Mouse (Mus musculus): ENCODE data around the gene Ticrr. TPM values are rescaled to one million over a fixed set of nuclear protein-coding genes. Genes with fewer than 3 reads are reported as not detected.

Gene Ticrr
- polyA plus RNA-seq, 1 experiment from 2014 or later, result 0.98 TPM

DNA sequence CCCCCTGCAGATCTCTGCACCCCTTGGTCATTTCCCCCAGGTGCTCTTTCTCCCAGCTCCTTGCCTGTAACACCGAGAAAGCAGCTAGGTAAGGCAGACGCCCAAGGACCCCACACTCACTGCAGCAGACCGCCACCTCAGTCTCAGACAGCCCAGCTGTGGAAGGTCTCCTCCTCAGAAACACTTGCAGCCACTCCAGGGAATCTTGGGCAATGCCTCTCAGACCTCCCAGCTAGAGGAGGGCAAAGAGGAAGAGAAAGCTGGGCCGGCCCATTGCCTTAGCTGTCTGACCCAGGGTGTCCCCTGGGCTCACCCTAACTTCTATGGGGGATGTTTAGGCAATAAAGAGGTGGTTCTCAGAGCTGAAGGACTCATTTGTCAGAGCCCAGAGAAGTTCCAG, 72.6 kb downstream of the Ticrr start, which contains the start of gene Plin1:
Gene Plin1 (minus strand): TSS at position 282 of the 400 bp plus-strand sequence.
- Histone ChIP-seq H3K36me3 (ENCODE audit: control insufficient read depth, insufficient read depth, low read length) (no peaks in the 10 kb centered on the region), H3K4me2 (ENCODE audit: low read depth, low read length) (no peak within 1 kb of the TSS), H3K27me3 (ENCODE audit: control insufficient read depth, insufficient read depth, low read length) (no peaks in the 10 kb centered on the region), H3K9me3 (ENCODE audit: control insufficient read depth, low read length) (no peaks in the 10 kb centered on the region), H3K4me3 (ENCODE audit: low read depth, low read length) (no peak within 1 kb of the TSS), H3K9ac (replicated peaks; ENCODE audit: low read depth, low read length) (no peak within 1 kb of the TSS), H3K4me1 (ENCODE audit: control insufficient read depth, insufficient read depth, low read length) (no peaks in the 10 kb centered on the region), H3K27ac (ENCODE audit: low read depth, low read length) (no peak within 1 kb of the TSS)
- 59% methylated on average over 4 of the region's 4 CpGs for WGBS
- no peak for ATAC-seq (ENCODE audit: low read depth)

DNA sequence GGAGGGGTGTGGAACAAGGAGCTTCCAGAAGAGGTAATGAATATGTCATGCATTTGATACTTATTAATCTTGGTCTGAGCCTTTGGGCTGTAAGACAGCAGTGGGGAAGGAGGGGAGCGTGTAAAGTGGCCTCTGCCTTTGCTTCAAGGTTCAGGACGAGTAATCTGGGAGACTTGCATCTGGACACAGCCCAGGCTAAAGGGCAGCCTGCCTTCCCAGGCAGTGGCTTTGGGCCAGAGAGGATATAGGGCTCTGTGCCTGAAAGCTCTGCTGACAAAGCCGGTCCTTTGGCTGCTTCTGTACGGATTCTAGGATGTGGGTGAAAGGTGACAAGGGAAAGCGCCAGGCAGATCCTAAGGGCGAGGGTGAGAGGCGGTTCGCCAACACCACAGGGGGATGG, 74.6 kb downstream of the Ticrr start:
- Histone ChIP-seq H3K4me3 (ENCODE audit: low read depth, low read length) (no peak overlapping the region), H3K4me2 (ENCODE audit: low read depth, low read length) (no peak overlapping the region), H3K4me1 (ENCODE audit: control insufficient read depth, insufficient read depth, low read length) (no peaks in the 10 kb centered on the region), H3K36me3 (ENCODE audit: control insufficient read depth, insufficient read depth, low read length) (no peaks in the 10 kb centered on the region), H3K9me3 (ENCODE audit: control insufficient read depth, low read length) (no peaks in the 10 kb centered on the region), H3K27me3 (ENCODE audit: control insufficient read depth, insufficient read depth, low read length) (no peaks in the 10 kb centered on the region), H3K9ac (replicated peaks; ENCODE audit: low read depth, low read length) (no peak overlapping the region), H3K27ac (ENCODE audit: low read depth, low read length) (no peak overlapping the region)
- no peak for ATAC-seq (ENCODE audit: low read depth)
- 84% methylated on average over 8 of the region's 8 CpGs for WGBS

DNA sequence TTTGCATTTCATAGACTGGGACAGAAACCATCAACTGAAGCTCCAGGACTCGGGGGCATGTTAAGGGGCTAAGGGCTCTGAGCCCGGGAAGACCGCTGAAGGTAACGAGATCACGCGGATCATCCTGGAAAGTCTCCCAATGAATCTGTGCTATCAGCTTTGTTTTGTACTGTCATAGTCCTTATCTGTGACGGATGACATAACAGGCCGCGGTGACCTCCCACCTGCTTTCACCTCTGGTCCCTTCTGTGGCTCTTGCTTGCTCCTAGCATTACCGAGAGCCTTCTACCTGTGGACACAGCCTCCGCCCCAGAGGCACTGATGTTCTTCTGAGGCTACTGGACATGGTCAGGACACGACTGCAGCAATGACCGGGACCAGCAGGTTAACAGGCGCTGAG, 76.5 kb downstream of the Ticrr start:
- WGBS, result 94% methylated on average over 14 of the region's 14 CpGs
- Histone ChIP-seq H3K36me3 (ENCODE audit: control insufficient read depth, insufficient read depth, low read length) (no peaks in the 10 kb centered on the region), H3K4me3 (ENCODE audit: low read depth, low read length) (no peak overlapping the region), H3K9me3 (ENCODE audit: control insufficient read depth, low read length) (no peaks in the 10 kb centered on the region), H3K4me2 (ENCODE audit: low read depth, low read length) (no peak overlapping the region), H3K9ac (replicated peaks; ENCODE audit: low read depth, low read length) (no peak overlapping the region), H3K4me1 (ENCODE audit: control insufficient read depth, insufficient read depth, low read length) (no peaks in the 10 kb centered on the region), H3K27ac (ENCODE audit: low read depth, low read length) (no peak overlapping the region), H3K27me3 (ENCODE audit: control insufficient read depth, insufficient read depth, low read length) (no peaks in the 10 kb centered on the region)
- ATAC-seq (ENCODE audit: low read depth), result no peak

DNA sequence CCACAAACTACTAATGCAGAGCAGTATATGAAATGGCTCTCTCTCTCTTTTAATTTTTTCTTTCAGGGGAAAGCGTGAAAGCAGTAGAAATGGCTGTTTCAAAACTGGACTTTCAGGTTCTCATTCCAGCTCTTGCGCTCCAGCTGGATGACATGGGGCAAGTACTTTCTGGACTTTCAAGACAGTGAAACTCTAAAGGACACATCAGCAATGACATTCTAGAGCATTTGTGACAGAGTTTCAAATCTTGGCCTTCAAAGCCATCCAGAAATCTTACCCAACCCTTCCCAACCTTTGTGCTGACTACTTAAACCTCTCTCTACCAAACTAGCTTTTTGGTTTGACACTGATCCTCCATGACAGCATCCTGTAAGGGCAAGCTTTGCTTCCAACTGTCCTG, 78.9 kb downstream of the Ticrr start:
- Histone ChIP-seq H3K4me1 (ENCODE audit: control insufficient read depth, insufficient read depth, low read length) (peaks cover 6% of the 10 kb centered on the region; the same call in 1 of the 2 replicates), H3K27me3 (ENCODE audit: control insufficient read depth, insufficient read depth, low read length) (no peaks in the 10 kb centered on the region), H3K9ac (replicated peaks; ENCODE audit: low read depth, low read length) (no peak overlapping the region), H3K27ac (ENCODE audit: low read depth, low read length) (no peak overlapping the region), H3K4me3 (ENCODE audit: low read depth, low read length) (no peak overlapping the region), H3K4me2 (ENCODE audit: low read depth, low read length) (no peak overlapping the region), H3K36me3 (ENCODE audit: control insufficient read depth, insufficient read depth, low read length) (no peaks in the 10 kb centered on the region), H3K9me3 (ENCODE audit: control insufficient read depth, low read length) (no peaks in the 10 kb centered on the region)
- WGBS, result 97% methylated on average over 2 of the region's 2 CpGs
- no peak for ATAC-seq (ENCODE audit: low read depth)

DNA sequence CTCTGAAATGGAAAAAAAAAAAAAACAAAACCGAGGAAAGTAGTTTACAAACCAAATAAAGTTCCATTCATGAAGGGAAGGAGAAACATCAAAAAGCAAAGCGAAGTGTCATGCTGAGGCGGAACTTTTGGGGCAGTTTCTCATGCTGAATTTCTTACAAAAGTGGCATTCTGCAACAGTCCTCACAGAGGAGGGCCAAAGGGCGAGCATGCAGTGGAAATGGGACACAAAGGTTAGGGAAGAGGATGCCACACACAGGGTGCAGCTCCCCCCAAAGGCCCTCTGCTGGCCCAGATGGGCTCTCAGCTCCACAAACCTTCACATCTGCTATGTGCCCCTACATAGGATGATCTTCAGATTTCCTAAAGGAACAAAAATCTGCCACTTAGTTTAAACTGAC, 80.3 kb downstream of the Ticrr start:
- Histone ChIP-seq H3K9ac (replicated peaks; ENCODE audit: low read depth, low read length) (no peak overlapping the region), H3K4me2 (ENCODE audit: low read depth, low read length) (no peak overlapping the region), H3K27me3 (ENCODE audit: control insufficient read depth, insufficient read depth, low read length) (no peaks in the 10 kb centered on the region), H3K4me3 (ENCODE audit: low read depth, low read length) (no peak overlapping the region), H3K27ac (ENCODE audit: low read depth, low read length) (no peak overlapping the region), H3K4me1 (ENCODE audit: control insufficient read depth, insufficient read depth, low read length) (peaks cover 6% of the 10 kb centered on the region; the same call in 1 of the 2 replicates), H3K9me3 (ENCODE audit: control insufficient read depth, low read length) (no peaks in the 10 kb centered on the region), H3K36me3 (ENCODE audit: control insufficient read depth, insufficient read depth, low read length) (no peaks in the 10 kb centered on the region)
- WGBS, result 72% methylated on average over 4 of the region's 4 CpGs
- no peak for ATAC-seq (ENCODE audit: low read depth)

DNA sequence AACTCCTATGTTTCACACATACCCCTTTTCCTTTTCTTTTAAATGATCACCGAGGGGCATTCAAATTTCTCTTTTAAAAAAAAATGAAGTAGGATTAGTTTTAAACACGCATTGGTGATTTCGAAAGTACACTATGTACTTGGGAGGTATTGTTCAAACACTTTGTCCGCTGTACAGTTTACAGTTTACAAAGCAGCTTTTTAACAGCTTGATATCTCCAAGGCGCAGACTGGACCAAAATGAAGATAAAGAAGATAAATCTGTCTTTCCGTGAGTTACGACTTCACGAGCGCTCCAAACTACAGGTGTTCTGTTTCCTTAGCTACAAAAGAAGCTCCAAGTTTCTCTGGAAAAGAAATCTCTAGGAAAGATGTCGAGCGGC, 82.3 kb downstream of the Ticrr start:
- 22% methylated on average over 11 of the region's 11 CpGs for WGBS

DNA sequence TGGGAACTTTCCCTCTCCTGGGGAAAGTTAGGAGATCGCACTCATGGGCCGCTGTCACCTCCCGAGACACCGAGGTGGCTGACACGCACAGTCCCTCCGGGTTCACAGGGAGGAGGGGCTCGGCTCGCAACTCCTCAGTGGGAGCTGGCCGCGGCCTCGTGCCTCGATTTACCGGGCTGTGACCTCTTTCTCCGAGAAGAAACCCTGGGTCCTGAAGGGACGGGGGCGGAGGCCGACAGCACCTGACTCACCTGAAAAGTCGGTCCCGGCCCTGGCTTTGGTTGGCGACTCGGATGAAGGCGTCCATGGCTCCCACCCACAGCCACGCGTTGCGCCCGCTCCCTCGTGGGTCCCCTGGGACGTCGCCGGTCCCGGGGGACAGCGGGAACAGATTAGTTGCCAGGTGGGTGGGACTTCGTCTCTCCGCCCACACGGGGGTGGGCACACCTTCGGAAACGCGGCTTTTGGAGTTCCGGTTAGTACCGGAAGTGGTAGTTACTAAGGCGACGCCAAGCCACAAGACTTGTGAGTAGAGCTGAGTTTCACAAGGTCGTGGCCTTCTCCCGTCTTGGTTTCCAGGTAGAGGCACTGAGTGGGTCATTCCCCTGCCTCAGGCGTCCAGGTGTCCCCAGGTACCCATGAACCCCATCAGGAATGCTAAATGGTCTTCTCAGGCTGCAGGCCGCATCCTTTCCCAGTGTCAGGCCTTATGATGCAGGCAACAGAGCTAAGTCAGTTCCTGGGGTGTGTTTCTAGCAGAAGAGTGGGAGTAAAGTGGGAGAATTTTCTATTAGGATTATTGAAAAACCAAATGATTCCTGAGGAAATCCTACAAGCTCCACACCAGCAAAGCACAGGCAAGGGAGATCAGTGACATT, 82.9 kb downstream of the Ticrr start, which contains the start of the genes Pex11a and Wdr93:
Gene Pex11a (minus strand): TSS at position 473 of the 878 bp plus-strand sequence.
Gene Wdr93 (plus strand): TSS at position 505 of the 878 bp plus-strand sequence.
- no peak within 1 kb of the TSS for H3K27ac ChIP-seq (ENCODE audit: low read depth, low read length)
- WGBS, result 3% methylated on average over 46 of the region's 46 CpGs
- ATAC-seq (ENCODE audit: low read depth), result peak; percentile 90

More for the DNA sequence above, 82.3 kb downstream of the Ticrr start:
- Histone ChIP-seq H3K4me1 (ENCODE audit: control insufficient read depth, insufficient read depth, low read length) (peaks cover 6% of the 10 kb centered on the region; the same call in 1 of the 2 replicates), H3K36me3 (ENCODE audit: control insufficient read depth, insufficient read depth, low read length) (no peaks in the 10 kb centered on the region), H3K4me2 (ENCODE audit: low read depth, low read length) (peak overlapping the region; percentile 93), H3K27me3 (ENCODE audit: control insufficient read depth, insufficient read depth, low read length) (no peaks in the 10 kb centered on the region), H3K27ac (ENCODE audit: low read depth, low read length) (no peak overlapping the region), H3K9me3 (ENCODE audit: control insufficient read depth, low read length) (no peaks in the 10 kb centered on the region), H3K9ac (replicated peaks; ENCODE audit: low read depth, low read length) (peak overlapping the region; percentile 53), H3K4me3 (ENCODE audit: low read depth, low read length) (peak overlapping the region; percentile 51)
- no peak for ATAC-seq (ENCODE audit: low read depth)

DNA sequence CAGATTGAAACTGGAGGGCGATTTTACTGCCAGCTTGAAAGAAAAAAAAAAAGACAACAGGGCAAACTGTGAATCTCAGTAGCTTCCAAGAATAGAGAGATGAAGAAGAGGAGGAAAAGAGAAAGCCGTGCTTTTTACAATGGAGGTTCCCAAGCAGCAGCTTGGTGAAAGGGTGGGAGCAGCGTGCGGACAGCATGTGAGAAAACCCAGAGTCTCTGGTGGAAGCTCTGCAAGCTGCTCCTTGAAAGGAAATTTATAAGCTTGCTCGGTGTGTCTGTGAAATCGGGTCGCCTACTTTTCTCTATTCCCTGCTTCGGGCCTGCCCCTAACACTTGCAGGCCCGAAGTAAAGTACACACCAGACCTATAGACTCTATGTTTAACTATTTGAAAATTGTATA, 84.1 kb downstream of the Ticrr start:
- no peak overlapping the region for H3K9ac ChIP-seq (replicated peaks; ENCODE audit: low read depth, low read length)
- H3K36me3 ChIP-seq (ENCODE audit: control insufficient read depth, insufficient read depth, low read length), result no peaks in the 10 kb centered on the region
- peaks cover 6% of the 10 kb centered on the region; the same call in 1 of the 2 replicates for H3K4me1 ChIP-seq (ENCODE audit: control insufficient read depth, insufficient read depth, low read length)
- no peak overlapping the region for H3K4me2 ChIP-seq (ENCODE audit: low read depth, low read length)
- H3K27me3 ChIP-seq (ENCODE audit: control insufficient read depth, insufficient read depth, low read length), result no peaks in the 10 kb centered on the region
- H3K27ac ChIP-seq (ENCODE audit: low read depth, low read length), result no peak overlapping the region
- WGBS, result 93% methylated on average over 9 of the region's 9 CpGs
- H3K9me3 ChIP-seq (ENCODE audit: control insufficient read depth, low read length), result no peaks in the 10 kb centered on the region
- ATAC-seq (ENCODE audit: low read depth), result no peak
- H3K4me3 ChIP-seq (ENCODE audit: low read depth, low read length), result no peak overlapping the region

More for the DNA sequence above, 82.9 kb downstream of the Ticrr start, which contains the start of the genes Pex11a and Wdr93:
- H3K4me2 ChIP-seq (ENCODE audit: low read depth, low read length), result peak within 1 kb of the TSS; percentile 93
- H3K36me3 ChIP-seq (ENCODE audit: control insufficient read depth, insufficient read depth, low read length), result no peaks in the 10 kb centered on the region
- H3K4me3 ChIP-seq (ENCODE audit: low read depth, low read length), result peak within 1 kb of the TSS; percentile 51
- H3K27me3 ChIP-seq (ENCODE audit: control insufficient read depth, insufficient read depth, low read length), result no peaks in the 10 kb centered on the region
- H3K9me3 ChIP-seq (ENCODE audit: control insufficient read depth, low read length), result no peaks in the 10 kb centered on the region
- peak within 1 kb of the TSS; percentile 53 for H3K9ac ChIP-seq (replicated peaks; ENCODE audit: low read depth, low read length)
- peaks cover 6% of the 10 kb centered on the region; the same call in 1 of the 2 replicates for H3K4me1 ChIP-seq (ENCODE audit: control insufficient read depth, insufficient read depth, low read length)

DNA sequence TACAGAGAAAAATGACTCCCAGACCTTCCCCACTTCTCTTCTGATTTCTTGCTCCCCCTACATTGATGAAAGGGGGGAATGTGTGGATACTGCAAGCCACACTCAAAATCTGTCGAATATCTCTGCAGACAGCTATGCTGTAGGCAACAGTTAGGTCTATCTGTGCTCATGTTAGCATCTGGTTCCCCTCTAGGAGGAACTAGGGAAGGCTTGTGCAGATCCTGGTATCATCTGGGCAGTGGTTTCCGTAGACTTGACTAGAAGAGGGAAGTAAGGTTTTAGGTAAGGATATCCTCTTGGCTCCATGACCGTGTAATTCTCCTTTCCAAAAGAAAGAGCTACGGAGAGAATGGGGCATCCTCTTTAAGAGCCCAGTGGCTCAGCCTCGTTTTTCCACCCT, 84.6 kb downstream of the Ticrr start:
- Histone ChIP-seq H3K4me2 (ENCODE audit: low read depth, low read length) (no peak overlapping the region), H3K9ac (replicated peaks; ENCODE audit: low read depth, low read length) (no peak overlapping the region), H3K4me1 (ENCODE audit: control insufficient read depth, insufficient read depth, low read length) (peaks cover 6% of the 10 kb centered on the region; the same call in 1 of the 2 replicates), H3K4me3 (ENCODE audit: low read depth, low read length) (no peak overlapping the region), H3K27me3 (ENCODE audit: control insufficient read depth, insufficient read depth, low read length) (no peaks in the 10 kb centered on the region), H3K27ac (ENCODE audit: low read depth, low read length) (no peak overlapping the region), H3K36me3 (ENCODE audit: control insufficient read depth, insufficient read depth, low read length) (no peaks in the 10 kb centered on the region), H3K9me3 (ENCODE audit: control insufficient read depth, low read length) (no peaks in the 10 kb centered on the region)
- WGBS, result 88% methylated on average over 5 of the region's 5 CpGs
- no peak for ATAC-seq (ENCODE audit: low read depth)

Measured in neural tube, embryonic 14.5 days (tissue).